Mouse (Mus musculus): ENCODE measurements around the gene Enpp7.

Gene Enpp7

DNA sequence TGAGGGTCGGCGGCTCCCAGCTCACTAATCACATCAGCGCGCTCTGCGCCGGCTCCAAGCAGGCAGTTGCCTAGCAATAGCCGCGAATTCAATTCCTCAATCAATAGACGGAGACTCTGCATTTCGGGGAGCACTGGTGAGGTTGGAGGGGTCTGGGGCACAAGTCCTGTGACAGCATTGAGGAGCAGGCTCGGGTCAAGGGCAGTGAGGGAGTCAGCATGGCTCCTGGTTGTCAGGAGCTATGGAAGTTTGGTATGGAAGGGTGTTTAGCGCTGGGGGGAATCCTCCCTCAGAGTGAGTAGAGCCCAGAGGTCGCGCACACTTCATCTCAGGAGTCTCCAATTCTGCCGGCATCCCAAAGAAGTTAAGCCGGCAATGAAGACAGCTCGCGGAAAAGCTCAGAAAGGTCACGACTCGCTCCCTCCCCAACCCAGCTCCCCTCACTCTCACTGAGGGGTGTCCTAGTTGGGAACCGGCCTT is 47.7 kb downstream of the Enpp7 start:
- DNase-seq (ENCODE audit: low spot score): no peak

DNA sequence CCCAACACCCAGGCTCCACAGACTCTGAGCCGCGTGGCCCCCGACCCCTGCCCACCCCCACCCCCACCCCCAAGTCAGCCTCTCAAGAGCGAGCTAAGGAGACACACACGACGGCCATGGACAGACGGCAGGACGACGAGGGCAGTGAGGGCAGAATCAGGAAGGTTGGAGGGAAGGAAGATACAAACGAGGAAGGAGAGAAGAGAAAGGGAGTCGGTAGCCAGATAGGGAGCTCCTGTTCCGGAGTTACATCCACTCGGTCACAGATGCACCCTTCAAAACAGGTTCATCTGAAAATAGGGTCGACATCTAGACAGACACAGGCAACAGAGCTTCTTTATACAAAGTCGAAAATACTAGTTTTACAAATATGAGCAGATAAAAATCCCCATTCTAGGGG is 48.5 kb downstream of the Enpp7 start:
- no peak for DNase-seq (ENCODE audit: low spot score)

DNA sequence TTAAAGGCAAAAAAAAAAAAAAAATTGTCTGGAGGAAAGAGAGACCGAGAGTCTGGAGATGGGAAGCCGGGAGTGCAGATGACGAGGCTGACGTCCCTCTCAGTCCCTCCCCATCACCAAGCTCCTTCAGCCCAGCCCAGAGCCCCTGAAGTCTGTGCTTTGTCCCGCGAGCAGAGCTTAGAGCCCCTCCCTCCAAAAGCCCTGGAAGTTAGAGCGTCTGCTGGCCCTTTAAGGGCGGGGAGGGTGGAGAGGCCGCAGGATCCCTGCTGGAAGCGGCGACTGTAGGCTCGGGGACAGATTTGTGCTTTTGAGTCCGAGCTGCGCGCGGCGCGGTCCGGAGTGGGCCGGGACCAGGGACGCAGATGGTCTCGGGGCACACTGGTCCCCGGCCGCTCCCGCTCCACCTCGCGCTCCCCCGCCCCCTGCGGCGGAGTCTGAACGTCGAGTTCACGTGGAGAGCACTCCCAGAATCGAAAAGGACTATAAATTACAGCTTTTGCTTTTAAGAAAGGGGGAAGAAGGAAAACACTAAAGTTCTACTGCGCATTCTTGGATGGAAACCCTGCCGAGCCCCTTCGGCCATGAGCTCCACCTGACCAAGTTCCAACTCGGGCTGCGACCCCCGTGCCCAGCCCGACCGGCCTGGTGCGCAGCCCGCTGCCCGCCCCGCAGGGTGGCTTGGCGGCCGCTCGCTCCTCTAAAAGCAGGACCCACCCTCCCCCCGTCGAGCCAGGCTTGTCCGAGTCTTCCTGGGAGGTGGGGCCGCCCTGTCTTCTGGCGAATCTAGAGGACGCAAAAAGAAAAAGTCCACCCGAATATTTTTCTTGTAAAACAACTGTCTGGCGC is 49.2 kb downstream of the Enpp7 start:
- DNase-seq (ENCODE audit: low spot score): no peak

DNA sequence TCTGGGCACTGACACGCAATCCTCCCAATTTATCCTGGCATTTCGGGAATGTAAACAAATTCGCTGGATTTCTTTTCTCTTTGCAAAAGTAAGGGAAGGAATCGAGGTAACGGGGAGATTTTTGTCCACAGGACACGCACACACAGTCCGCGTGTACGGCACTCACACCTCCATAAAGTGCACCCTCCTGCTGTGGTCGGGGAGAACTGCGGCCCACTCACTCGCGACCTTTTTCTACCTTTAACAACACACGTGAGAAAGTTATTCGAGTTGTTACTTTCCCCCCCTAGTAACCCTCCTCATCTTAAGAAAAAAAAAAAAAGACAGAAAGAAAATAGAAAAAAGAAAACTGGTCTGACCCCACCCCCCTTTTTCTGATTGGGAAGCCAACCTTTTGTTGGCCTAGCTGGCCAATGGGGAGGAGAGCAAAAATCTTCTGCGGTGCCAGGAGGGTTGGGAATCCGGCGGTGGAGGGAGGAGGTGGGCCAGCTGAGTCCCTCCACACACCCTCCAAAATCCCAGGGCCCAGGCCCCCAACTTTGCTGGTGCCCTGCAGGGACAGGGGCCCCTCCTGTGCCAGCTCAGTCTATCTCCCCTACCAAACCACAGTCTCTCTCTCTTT is 49.9 kb downstream of the Enpp7 start:
- DNase-seq (ENCODE audit: low spot score): no peak

DNA sequence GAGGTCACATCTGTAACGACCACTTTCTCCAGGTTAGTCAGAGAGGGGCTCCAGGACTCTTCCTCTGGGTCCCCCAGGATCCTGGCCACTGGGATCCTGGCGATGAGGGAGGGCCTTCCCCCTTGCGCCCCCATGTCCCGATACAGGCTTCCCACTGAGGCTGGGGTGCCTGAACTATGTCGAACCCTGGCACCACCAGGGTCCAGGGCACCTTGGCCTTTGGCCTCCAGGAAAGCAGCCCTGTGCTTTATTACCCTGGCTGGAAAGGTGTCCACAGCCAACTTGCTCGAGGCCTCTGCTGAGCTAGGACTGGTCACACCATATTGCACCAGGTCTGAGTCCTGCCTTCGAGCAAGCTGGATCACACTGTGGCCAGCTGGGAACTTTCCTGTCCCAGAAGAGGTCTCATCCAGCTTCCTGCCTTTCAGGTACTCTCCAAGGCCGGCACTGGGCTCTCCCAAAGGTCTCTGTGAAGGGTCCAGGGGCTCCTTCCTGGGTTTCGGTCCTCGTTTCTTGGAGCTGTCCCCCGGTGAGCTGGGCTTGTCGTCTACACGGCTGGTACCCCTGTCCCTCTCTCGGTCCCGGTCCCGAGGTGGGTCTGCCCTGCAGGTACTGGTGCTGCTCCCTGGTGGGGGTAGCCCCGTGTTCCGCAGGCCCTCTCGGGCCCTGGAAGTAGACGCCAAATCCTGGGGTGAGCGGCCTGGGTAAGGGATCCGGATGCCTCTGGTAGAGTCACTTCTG is 50.9 kb downstream of the Enpp7 start:
- no peak for DNase-seq (ENCODE audit: low spot score)

DNA sequence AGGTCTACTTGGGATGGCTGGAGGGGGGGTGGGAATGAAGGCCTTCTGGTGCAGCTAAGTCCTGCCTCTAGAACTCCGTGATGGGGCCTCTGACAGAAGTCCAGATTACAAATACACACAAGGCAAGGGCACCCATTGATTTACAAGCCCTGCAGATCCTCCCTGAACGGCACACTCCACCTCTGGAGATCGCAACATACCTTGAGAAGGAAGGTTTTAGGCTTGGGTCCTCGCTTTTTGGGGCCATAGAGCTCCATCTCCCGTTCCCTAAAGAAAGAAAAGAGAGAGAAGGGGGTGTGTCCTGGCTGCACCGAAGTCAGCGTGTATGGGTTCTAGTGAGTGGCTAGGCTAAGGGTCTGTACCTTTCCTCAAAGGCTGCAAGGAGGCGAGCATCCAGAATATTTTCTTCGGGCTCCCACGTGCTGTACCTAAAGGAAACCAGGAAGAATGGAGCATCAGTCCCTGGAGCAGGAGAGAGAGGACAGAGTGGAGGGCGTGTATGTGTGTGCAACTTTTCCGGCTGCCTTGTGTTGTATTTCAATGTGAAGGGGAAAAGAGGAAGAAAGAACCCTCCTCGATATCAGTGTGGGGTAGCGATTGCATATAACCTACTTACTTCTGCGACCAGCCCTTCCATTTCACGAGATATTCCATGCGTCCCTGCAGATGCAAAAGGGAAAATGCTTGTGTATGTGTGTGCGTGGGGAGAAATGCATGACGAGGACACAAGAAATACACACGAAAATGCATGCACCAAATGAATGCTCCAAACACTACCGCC is 51.9 kb downstream of the Enpp7 start:
- DNase-seq (ENCODE audit: low spot score): no peak

DNA sequence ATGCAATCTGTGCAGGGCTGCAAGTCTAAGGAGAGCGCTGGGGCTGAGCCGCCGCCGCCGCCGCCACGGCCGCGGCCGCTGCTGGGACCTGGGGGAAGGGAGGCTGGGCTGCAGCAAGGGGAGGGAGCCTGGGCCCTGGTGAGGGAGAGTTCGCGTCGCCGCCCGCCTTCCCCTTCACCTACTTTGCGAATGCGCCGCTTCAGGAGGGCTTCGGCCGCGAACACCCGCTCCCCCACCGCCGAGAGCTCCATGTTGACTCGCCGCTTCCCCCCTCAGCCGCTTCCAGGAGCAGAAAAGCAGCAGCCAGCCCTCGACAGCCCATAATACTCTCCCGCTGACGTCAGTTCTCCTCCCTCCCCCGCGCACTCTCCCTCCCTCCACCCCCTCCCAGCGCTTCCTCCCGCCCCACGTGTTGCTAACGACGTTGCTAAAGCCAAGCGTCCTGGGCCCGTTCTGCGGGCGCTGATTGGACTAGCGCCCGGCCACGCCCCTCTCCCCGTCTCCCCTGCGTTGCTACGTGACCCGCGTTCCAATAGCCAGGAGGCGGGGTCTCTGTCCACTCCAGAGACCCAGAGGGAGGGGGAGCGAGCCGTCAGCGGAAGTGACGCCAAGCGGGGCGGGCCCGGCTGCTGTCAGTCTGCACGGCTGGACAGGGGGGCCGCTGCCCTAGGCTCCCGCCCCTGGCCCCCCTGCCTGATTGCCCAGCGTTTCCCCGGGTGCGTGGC is 52.8 kb downstream of the Enpp7 start, which contains the start of gene Cbx8:
Cbx8 (minus strand) TSS at position 370 of the 725 bp plus-strand sequence.
- DNase-seq (ENCODE audit: low spot score): peak; percentile 99

DNA sequence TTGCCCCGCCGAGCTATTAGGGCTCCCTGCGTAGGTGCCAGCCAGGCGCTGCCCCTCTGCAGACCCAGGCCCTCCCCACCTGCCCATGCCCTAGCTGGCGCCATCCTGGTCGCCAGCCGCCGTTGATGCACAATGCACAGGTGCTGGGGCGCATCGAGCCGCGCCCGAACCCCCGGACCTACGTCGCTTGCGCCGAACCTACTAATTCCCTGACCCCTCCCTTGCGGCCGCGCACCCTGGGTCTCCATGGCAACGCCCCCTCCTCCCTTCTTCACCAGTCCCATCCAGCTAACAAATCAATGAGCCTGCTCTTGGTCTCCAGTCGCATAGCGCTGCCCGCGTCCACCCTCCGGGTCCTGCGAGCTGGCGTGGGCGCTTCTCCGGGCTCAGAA is 53.3 kb downstream of the Enpp7 start:
- DNase-seq (ENCODE audit: low spot score): peak; percentile 80

DNA sequence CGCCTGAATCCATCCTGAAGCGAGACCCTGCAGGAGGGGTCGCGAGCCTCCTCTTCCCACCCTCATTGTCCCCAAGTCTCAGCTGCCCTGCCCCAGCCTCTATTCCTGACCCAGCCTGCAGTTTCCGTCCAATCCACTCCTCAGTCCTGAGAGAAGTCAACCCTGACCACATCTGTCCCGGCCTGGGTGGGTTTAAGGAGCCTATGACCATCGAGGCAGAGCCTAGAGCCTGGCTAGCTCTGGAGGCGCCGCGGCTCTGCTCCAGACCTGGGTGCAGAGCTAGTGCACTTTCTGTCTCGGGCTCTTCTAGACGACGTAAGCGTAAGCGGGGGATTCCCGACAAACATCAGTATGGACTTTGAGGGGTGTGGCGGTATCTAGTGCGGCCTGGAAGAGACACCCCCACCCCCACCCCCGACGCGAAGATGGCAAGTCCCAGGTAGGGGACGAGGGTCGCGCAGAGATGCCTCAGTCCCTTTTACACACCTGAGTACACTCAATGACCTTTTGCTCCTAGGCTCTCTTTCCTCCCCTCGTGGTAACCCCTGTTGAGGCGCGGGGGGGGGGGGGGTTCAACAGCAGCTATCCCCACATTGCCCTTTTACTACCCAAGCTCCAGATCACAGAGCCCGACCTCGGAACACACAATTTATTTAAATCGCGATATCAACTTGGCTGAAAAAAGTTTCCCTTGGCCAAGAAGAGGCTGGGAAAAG is 53.9 kb downstream of the Enpp7 start:
- peak; percentile 49 for DNase-seq (ENCODE audit: low spot score)

Measured in MN1 (cell line).